Mouse (Mus musculus) cerebellum, adult 2 months (tissue): ENCODE measurements around the gene C3.

Experiments used
- CTCF ChIP-seq: fragments of 200-500 bp; IDR thresholded peaks from 2 replicates; pipeline ENCODE4 v1.5.1; 2011; ENCODE audit warnings: low read depth, mild to moderate bottlenecking, control low read depth, low read length, moderate library complexity, borderline replicate concordance; ENCODE audit not compliant: insufficient read depth
- POLR2A ChIP-seq: fragments of 200-500 bp; IDR thresholded peaks from 2 replicates; pipeline ENCODE4 v1.6.1; 2011; ENCODE audit warnings: low read length, control low read depth, borderline replicate concordance; ENCODE audit not compliant: insufficient read depth

DNA sequence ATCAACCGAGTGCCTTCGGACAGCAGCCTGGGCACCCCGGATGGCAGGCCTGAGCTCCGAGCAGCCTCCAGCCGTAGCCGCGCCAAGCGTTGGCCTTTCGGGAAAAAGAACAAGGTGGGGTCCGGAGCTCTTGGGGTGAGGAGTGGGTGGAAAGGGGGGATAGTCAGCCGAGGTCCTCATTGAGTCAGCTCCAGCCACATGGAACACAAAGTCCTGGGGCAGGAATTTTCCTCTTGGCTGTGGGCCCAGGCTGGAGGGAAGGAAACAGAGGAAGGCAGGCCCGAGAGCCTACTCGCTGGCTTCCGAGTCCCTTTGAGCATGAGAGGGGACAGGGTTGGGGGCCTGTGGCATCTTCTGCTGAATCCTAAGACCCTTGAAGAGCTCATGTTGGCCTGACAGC lies 27.4 kb upstream of the C3 start:
- no peak for TF ChIP-seq POLR2A
- no peak for TF ChIP-seq CTCF
